Mouse (Mus musculus): Measurements from ENCODE around the gene Skp1a.

The Skp1a gene

GRCm38 (mm10) chr11:52276961-52277391 lies 45.2 kb downstream of the Skp1a start:
- no peak for DNase-seq (ENCODE audit: extremely low read depth, low read depth, low spot score)

GRCm38 (mm10) chr11:52277433-52278150 lies 45.8 kb downstream of the Skp1a start:
- no peak for DNase-seq (ENCODE audit: extremely low read depth, low read depth, low spot score)

GRCm38 (mm10) chr11:52278164-52278563 lies 46.4 kb downstream of the Skp1a start:
- DNase-seq (ENCODE audit: extremely low read depth, low read depth, low spot score): no peak

- DNase-seq (ENCODE audit: extremely low read depth, low read depth, low spot score): no peak
Measured at GRCm38 (mm10) chr11:52278991-52279390, 47.2 kb downstream of the Skp1a start.

GRCm38 (mm10) chr11:52279611-52280145 lies 47.9 kb downstream of the Skp1a start:
- no peak for DNase-seq (ENCODE audit: extremely low read depth, low read depth, low spot score)

GRCm38 (mm10) chr11:52280566-52281455 lies 49.0 kb downstream of the Skp1a start:
- no peak for DNase-seq (ENCODE audit: extremely low read depth, low read depth, low spot score)

- DNase-seq (ENCODE audit: extremely low read depth, low read depth, low spot score): no peak
Measured at GRCm38 (mm10) chr11:52281568-52282328, 50.0 kb downstream of the Skp1a start.

GRCm38 (mm10) chr11:52282420-52282773 lies 50.6 kb downstream of the Skp1a start:
- DNase-seq (ENCODE audit: extremely low read depth, low read depth, low spot score): no peak

- DNase-seq (ENCODE audit: extremely low read depth, low read depth, low spot score): no peak
Measured at GRCm38 (mm10) chr11:52282774-52283595, 51.2 kb downstream of the Skp1a start, which contains the start of gene Tcf7. Gene Tcf7, minus strand, starts transcription at chr11:52283014.

GRCm38 (mm10) chr11:52283596-52284571 lies 52.1 kb downstream of the Skp1a start:
- no peak for DNase-seq (ENCODE audit: extremely low read depth, low read depth, low spot score)

- DNase-seq (ENCODE audit: extremely low read depth, low read depth, low spot score): no peak
Measured at GRCm38 (mm10) chr11:52286301-52286957, 54.6 kb downstream of the Skp1a start.

GRCm38 (mm10) chr11:52286958-52287305 lies 55.1 kb downstream of the Skp1a start:
- DNase-seq (ENCODE audit: extremely low read depth, low read depth, low spot score): no peak

GRCm38 (mm10) chr11:52292346-52292745 lies 60.6 kb downstream of the Skp1a start:
- no peak for DNase-seq (ENCODE audit: extremely low read depth, low read depth, low spot score)

- DNase-seq (ENCODE audit: extremely low read depth, low read depth, low spot score): no peak
Measured at GRCm38 (mm10) chr11:52292894-52293293, 61.1 kb downstream of the Skp1a start.

GRCm38 (mm10) chr11:52294103-52294502 lies 62.3 kb downstream of the Skp1a start:
- DNase-seq (ENCODE audit: extremely low read depth, low read depth, low spot score): no peak

All from fat pad, adult 2 months (tissue).